Mouse (Mus musculus): ENCODE results near the gene Hoxa9. TPM values are rescaled to one million over a fixed set of nuclear protein-coding genes. Genes with fewer than 3 reads are reported as not detected.

The Hoxa9 gene
- total RNA-seq, 1 experiment from 2014 or later, result 122 TPM

GRCm38 (mm10) chr6:52183311-52184080 lies 47.4 kb downstream of the Hoxa9 start:
- ATAC-seq (replicated peaks in 1 of 2; ENCODE audit: insufficient read depth in 1 of 2, low FRiP score in 2 of 2, low TSS enrichment in 1 of 2, low read depth in 1 of 2, poor library complexity in 2 of 2, severe bottlenecking in 2 of 2), result no peak

GRCm38 (mm10) chr6:52182793-52183192 lies 48.1 kb downstream of the Hoxa9 start:
- no peak for ATAC-seq (replicated peaks in 1 of 2; ENCODE audit: insufficient read depth in 1 of 2, low FRiP score in 2 of 2, low TSS enrichment in 1 of 2, low read depth in 1 of 2, poor library complexity in 2 of 2, severe bottlenecking in 2 of 2)

GRCm38 (mm10) chr6:52182030-52182429 lies 48.9 kb downstream of the Hoxa9 start:
- no peak for ATAC-seq (replicated peaks in 1 of 2; ENCODE audit: insufficient read depth in 1 of 2, low FRiP score in 2 of 2, low TSS enrichment in 1 of 2, low read depth in 1 of 2, poor library complexity in 2 of 2, severe bottlenecking in 2 of 2)

DNA sequence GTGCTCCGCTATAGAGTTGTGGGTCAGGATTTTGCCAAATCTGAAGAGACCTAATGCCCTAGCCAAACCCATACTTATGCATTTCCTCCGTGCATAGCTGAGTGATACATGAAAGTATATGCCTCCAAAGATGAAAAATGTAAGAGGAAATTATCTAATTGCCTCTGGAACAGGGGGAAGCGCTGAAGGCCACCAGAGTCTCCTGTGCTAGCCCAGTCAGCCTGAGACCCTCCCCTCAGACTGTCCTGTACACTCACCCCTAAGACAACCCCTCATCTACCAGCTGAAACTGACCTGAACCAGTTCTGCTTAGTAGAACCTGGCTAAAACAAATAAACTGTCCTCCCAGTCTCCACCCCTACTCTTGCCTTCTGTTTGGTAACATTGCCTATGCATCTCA lies 50.2 kb downstream of the Hoxa9 start:
- ATAC-seq (replicated peaks in 1 of 2; ENCODE audit: insufficient read depth in 1 of 2, low FRiP score in 2 of 2, low TSS enrichment in 1 of 2, low read depth in 1 of 2, poor library complexity in 2 of 2, severe bottlenecking in 2 of 2), result no peak

DNA sequence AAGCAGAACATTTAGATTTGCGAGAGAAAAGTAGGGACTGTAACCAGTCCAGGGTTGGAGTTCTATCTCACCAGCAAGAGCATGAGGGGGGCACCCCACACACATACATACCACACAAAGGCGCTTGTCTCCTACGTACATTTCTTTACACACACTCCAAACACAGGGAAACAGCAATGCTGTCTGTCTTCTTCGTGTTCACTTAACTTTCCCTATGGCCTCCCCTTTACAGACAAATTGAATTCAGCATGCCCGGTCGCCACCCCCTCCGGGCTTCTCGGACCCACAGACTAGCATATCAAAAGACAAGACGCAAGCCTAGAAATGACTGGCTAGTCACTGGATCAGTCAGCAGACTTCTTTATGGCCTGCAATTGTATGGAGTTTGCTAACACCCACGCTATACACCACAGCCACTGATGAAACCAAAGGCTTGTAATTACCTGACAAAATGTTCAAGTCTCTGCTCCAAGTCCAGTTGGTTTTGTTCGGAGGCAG lies 50.6 kb downstream of the Hoxa9 start:
- ATAC-seq (replicated peaks in 1 of 2; ENCODE audit: insufficient read depth in 1 of 2, low FRiP score in 2 of 2, low TSS enrichment in 1 of 2, low read depth in 1 of 2, poor library complexity in 2 of 2, severe bottlenecking in 2 of 2), result no peak

DNA sequence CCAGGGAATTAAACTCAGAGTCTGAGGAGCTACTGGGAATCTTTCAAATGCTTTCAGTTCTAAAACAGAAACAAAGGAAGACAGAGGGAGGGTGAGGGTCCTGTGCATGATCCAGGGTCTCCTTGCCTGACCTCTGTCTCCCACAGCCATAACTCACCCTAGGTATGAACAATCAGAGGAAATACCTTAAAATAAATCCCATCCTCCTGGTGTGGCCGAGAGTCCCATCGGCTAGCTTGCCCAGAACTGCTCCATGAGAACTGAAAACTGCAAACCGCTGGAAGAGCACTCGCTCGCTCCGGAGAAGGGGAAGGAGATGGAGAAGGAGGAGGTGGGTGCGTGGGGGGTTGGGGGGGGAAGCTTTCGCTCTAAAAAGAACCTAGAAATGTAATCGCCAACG lies 51.2 kb downstream of the Hoxa9 start:
- no peak for ATAC-seq (replicated peaks in 1 of 2; ENCODE audit: insufficient read depth in 1 of 2, low FRiP score in 2 of 2, low TSS enrichment in 1 of 2, low read depth in 1 of 2, poor library complexity in 2 of 2, severe bottlenecking in 2 of 2)

GRCm38 (mm10) chr6:52178918-52179665 lies 51.8 kb downstream of the Hoxa9 start:
- no peak for ATAC-seq (replicated peaks in 1 of 2; ENCODE audit: insufficient read depth in 1 of 2, low FRiP score in 2 of 2, low TSS enrichment in 1 of 2, low read depth in 1 of 2, poor library complexity in 2 of 2, severe bottlenecking in 2 of 2)

DNA sequence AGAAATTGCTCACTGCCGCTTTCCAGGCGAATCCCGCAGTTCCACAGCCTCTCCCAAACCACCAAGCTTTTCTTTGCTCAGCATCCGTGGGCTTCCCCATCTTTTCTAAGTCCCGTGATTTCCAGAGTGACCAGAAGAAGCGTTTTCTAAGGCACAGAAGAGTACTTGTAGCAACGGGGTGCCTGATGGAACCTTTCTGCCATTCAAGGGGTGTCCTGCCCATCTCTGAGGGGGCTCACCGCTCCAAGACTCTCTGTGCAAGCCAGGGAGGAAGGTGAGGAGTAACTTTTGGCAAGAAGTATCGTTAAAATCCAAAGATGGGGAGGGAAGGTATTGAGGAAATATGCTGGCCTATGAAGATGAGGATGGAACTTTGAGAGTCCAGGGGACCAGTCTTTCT lies 53.1 kb downstream of the Hoxa9 start:
- ATAC-seq (replicated peaks in 1 of 2; ENCODE audit: insufficient read depth in 1 of 2, low FRiP score in 2 of 2, low TSS enrichment in 1 of 2, low read depth in 1 of 2, poor library complexity in 2 of 2, severe bottlenecking in 2 of 2), result no peak

- ATAC-seq (replicated peaks in 1 of 2; ENCODE audit: insufficient read depth in 1 of 2, low FRiP score in 2 of 2, low TSS enrichment in 1 of 2, low read depth in 1 of 2, poor library complexity in 2 of 2, severe bottlenecking in 2 of 2), result peak in 1 of 2 experiments; percentile 21; a peak in 1 of 4 replicates
Measured at GRCm38 (mm10) chr6:52177061-52177735, 53.7 kb downstream of the Hoxa9 start, which contains the start of gene 5730596B20Rik. 5730596B20Rik (plus strand) TSS chr6:52177498.

GRCm38 (mm10) chr6:52176391-52176790 lies 54.5 kb downstream of the Hoxa9 start:
- no peak for ATAC-seq (replicated peaks in 1 of 2; ENCODE audit: insufficient read depth in 1 of 2, low FRiP score in 2 of 2, low TSS enrichment in 1 of 2, low read depth in 1 of 2, poor library complexity in 2 of 2, severe bottlenecking in 2 of 2)

DNA sequence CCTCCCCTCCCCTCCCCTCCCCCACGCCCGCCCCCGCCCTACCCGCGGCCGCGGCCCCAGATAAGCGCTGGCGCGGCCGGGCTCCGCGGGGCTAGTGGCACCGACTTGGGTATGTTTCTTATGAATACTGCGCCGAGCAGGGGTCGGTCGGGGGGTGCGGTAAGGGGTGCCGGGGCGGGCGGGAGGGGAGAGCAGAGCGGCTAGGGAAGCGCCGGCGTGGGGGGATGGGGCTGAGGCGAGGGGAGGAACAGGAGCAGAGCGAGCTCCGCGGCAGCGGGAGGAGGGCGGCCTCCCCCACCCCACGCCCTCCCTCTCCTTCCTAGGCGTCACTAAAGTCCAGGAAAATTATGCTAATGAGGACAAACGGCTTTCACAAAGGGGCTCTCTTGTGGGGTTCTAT lies 55.0 kb downstream of the Hoxa9 start:
- ATAC-seq (replicated peaks in 1 of 2; ENCODE audit: insufficient read depth in 1 of 2, low FRiP score in 2 of 2, low TSS enrichment in 1 of 2, low read depth in 1 of 2, poor library complexity in 2 of 2, severe bottlenecking in 2 of 2), result no peak

DNA sequence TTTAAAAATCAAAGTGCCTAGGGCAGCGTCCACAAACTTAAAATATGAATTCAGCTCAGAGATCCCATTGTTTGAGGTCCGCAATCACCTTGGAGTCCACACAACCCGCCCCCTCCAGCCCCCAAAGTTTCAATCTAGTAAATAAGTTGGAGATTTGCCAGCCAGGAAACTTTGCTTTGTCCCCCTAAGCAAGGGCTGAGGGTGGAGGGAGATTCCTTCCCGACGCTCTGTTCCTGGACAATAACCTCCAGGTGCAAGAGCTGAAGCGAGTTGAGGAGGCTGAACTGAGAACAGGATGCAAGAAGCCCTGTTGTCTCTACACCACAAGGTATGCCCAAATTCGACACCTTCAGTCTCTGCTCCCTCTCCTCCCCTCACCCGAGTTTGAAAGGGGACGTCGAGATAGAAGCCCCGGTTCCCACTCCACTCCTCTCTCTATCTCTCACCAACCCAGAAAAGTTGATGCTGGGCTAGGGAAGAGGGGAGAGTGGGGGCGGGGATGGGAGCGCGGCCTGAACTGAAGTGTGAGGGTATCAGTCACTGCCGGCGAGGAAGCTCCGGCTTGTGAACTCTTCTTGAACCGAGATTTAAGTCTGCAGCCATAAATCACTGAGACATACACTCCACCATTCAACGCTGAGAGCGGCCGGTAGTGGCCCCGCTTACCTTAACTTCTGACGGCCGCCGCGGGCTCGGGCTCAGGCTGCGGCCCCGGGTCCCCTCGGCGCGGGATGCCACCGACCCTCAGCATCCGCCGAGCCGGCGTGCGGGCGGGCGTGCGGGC lies 55.7 kb downstream of the Hoxa9 start:
- ATAC-seq (replicated peaks in 1 of 2; ENCODE audit: insufficient read depth in 1 of 2, low FRiP score in 2 of 2, low TSS enrichment in 1 of 2, low read depth in 1 of 2, poor library complexity in 2 of 2, severe bottlenecking in 2 of 2), result no peak

GRCm38 (mm10) chr6:52173648-52174047 lies 57.2 kb downstream of the Hoxa9 start:
- ATAC-seq (replicated peaks in 1 of 2; ENCODE audit: insufficient read depth in 1 of 2, low FRiP score in 2 of 2, low TSS enrichment in 1 of 2, low read depth in 1 of 2, poor library complexity in 2 of 2, severe bottlenecking in 2 of 2), result no peak

Other genes with a start within 250 kb of the Hoxa9 start
- 218 and 241 TPM in 2 replicates for gene Skap2, start 218.5 kb downstream of the Hoxa9 start, total RNA-seq (2017)
- not detected in 2 replicates for gene Hoxa1, start 72.8 kb downstream of the Hoxa9 start, total RNA-seq (2017)
- 1.2 and 3.8 TPM in 2 replicates for gene Hoxa2, start 66.3 kb downstream of the Hoxa9 start, total RNA-seq (2017)
- not detected in 2 replicates for gene 5730596B20Rik, start 53.6 kb downstream of the Hoxa9 start, total RNA-seq (2017)
- gene Hoxa4, start 39.3 kb downstream of the Hoxa9 start, total RNA-seq (2017), result 0.81 and 1.6 TPM in 2 replicates
- 9.4 and 10.6 TPM in 2 replicates for gene Hoxa5, start 26.5 kb downstream of the Hoxa9 start, total RNA-seq (2017)
- 3.8 and 5.8 TPM in 2 replicates for gene Hoxa6, start 22.4 kb downstream of the Hoxa9 start, total RNA-seq (2017)
- 3.7 and 6.3 TPM in 2 replicates for gene Hoxa3, start 17.8 kb downstream of the Hoxa9 start, total RNA-seq (2017)
- not detected in 2 replicates for gene Gm28308, start 17.8 kb downstream of the Hoxa9 start, total RNA-seq (2017)
- gene Hoxa7, start 9.2 kb downstream of the Hoxa9 start, total RNA-seq (2017), result 15.6 and 19.2 TPM in 2 replicates
- 12.2 and 17.2 TPM in 2 replicates for gene Hoxa10, start 9.8 kb upstream of the Hoxa9 start, total RNA-seq (2017)
- gene Hoxa11, start 14.7 kb upstream of the Hoxa9 start, total RNA-seq (2017), result not detected in 2 replicates
- gene Hoxa13, start 29.8 kb upstream of the Hoxa9 start, total RNA-seq (2017), result not detected in 2 replicates
- gene Evx1, start 82.4 kb upstream of the Hoxa9 start, total RNA-seq (2017), result not detected in 2 replicates